Mouse (Mus musculus) forelimb bud, embryonic 11.5 days (tissue): ENCODE data around the gene Wdr11.

Experiments used
- DNase-seq: peaks from one replicate; pipeline ENCODE4 v3.0.0-alpha.2; 2012; ENCODE audit warnings: low read depth, low spot score

The Wdr11 gene

GRCm38 (mm10) chr7:129591371-129592131 is at the start of gene Wdr11:
TSS of gene Wdr11 (plus strand) at chr7:129591863.
- DNase-seq, result peak; percentile 77

- no peak for DNase-seq
Observed at GRCm38 (mm10) chr7:129567541-129567940, 24.1 kb upstream of the Wdr11 start.

- DNase-seq, result no peak
Observed at GRCm38 (mm10) chr7:129568338-129568737, 23.3 kb upstream of the Wdr11 start.

GRCm38 (mm10) chr7:129574471-129574870 is 17.2 kb upstream of the Wdr11 start:
- no peak for DNase-seq

GRCm38 (mm10) chr7:129575110-129575784 is 16.4 kb upstream of the Wdr11 start:
- no peak for DNase-seq

GRCm38 (mm10) chr7:129592132-129592745 is 576 bp downstream of the Wdr11 start:
- DNase-seq, result peak; percentile 11

- no peak for DNase-seq
Observed at GRCm38 (mm10) chr7:129597186-129597585, 5.5 kb downstream of the Wdr11 start.

- DNase-seq, result no peak
Observed at GRCm38 (mm10) chr7:129606291-129606690, 14.6 kb downstream of the Wdr11 start.

- no peak for DNase-seq
Observed at GRCm38 (mm10) chr7:129621141-129621540, 29.5 kb downstream of the Wdr11 start.

GRCm38 (mm10) chr7:129630351-129630750 is 38.7 kb downstream of the Wdr11 start:
- DNase-seq, result no peak

- no peak for DNase-seq
Observed at GRCm38 (mm10) chr7:129631453-129631852, 39.8 kb downstream of the Wdr11 start.

- DNase-seq, result no peak
Observed at GRCm38 (mm10) chr7:129635898-129636640, 44.4 kb downstream of the Wdr11 start.

- DNase-seq, result no peak
Observed at GRCm38 (mm10) chr7:129636992-129637391, 45.3 kb downstream of the Wdr11 start.

GRCm38 (mm10) chr7:129637906-129638475 is 46.3 kb downstream of the Wdr11 start:
- DNase-seq, result no peak

- DNase-seq, result no peak
Observed at GRCm38 (mm10) chr7:129639006-129639405, 47.3 kb downstream of the Wdr11 start.

GRCm38 (mm10) chr7:129639833-129640232 is 48.2 kb downstream of the Wdr11 start:
- DNase-seq, result no peak

- DNase-seq, result no peak
Observed at GRCm38 (mm10) chr7:129643290-129643689, 51.6 kb downstream of the Wdr11 start.

GRCm38 (mm10) chr7:129647798-129648197 is 56.1 kb downstream of the Wdr11 start:
- DNase-seq, result no peak

GRCm38 (mm10) chr7:129648938-129649337 is 57.3 kb downstream of the Wdr11 start:
- DNase-seq, result peak; percentile 90

- no peak for DNase-seq
Observed at GRCm38 (mm10) chr7:129650717-129651116, 59.1 kb downstream of the Wdr11 start.

- no peak for DNase-seq
Observed at GRCm38 (mm10) chr7:129651781-129652180, 60.1 kb downstream of the Wdr11 start.
